Mouse (Mus musculus) lung, adult 10 weeks (tissue): Measurements from ENCODE around the gene Acyp2. TPM values are rescaled to one million over a fixed set of nuclear protein-coding genes. Genes with fewer than 3 reads are reported as not detected.

Source experiments
- polyA plus RNA-seq: library from polyadenylated mRNA; stranded (reverse); fragments of 350-450 nt; fragmentation: Illumina TruSeq; extraction: RNeasy Lipid Tissue Mini Kit (QIAGEN cat#74804); gene quantifications from one replicate; pipeline ENCODE4 v1.2.3, GENCODE M21; 2014; ENCODE audit warnings: low read depth, low replicate concordance; ENCODE audit not compliant: insufficient read depth

Gene Acyp2
- polyA plus RNA-seq, result 31.8 TPM

DNA sequence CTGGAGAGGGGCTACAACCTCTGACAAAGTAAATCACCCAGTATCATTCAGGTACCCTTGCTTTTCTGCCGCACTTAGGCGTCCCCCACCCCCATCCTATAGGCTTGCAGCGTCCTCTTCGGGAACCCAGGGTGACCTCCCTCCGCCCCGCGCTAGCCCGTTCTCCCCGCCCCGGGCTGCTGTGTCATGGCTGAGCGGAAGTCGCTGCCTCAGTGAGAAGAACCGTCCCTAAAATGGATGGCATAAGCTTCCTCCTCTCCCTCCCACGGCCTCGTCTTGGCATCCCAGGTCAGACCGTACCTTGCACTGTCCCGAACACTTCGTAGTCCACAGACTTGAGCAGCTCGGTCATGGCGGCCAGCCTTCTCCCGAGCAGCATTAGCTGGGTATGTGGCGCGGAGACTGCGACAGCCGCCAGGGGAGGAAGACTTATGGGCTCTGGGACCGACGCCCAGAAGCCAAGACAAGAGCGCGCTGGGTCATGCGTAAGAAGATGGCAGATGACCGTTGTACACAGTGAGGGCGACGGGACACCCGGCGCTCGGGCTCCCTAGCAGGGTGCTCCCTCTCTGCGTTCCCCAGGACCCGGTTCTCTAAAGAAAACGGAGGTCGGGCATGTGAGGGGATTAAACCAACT lies at the start of gene Acyp2:
Acyp2 (minus strand) TSS at position 587 of the 637 bp plus-strand sequence.

GRCm38 (mm10) chr11:30471751-30472593 lies 177.4 kb downstream of the Acyp2 start, which contains the start of gene 4930505A04Rik:
TSS of gene 4930505A04Rik (minus strand) at chr11:30471827.

Other genes with a start within 250 kb of the Acyp2 start
- gene 4930505A04Rik, start 177.8 kb downstream of the Acyp2 start, polyA plus RNA-seq, result 0.85 TPM
- 14.8 TPM for gene Psme4, start 122.1 kb upstream of the Acyp2 start, polyA plus RNA-seq
- not detected for gene Gpr75, start 235.8 kb upstream of the Acyp2 start, polyA plus RNA-seq
- gene Asb3, start 235.8 kb upstream of the Acyp2 start, polyA plus RNA-seq, result 7.2 TPM